Mouse (Mus musculus): ENCODE measurements at regions not wholly inside any gene's neighbourhood (a gene's known extent, or its start where the extent isn't known, plus 50 kb on each side); places are given as distances from the start of the nearest gene placed in this dataset.

DNA sequence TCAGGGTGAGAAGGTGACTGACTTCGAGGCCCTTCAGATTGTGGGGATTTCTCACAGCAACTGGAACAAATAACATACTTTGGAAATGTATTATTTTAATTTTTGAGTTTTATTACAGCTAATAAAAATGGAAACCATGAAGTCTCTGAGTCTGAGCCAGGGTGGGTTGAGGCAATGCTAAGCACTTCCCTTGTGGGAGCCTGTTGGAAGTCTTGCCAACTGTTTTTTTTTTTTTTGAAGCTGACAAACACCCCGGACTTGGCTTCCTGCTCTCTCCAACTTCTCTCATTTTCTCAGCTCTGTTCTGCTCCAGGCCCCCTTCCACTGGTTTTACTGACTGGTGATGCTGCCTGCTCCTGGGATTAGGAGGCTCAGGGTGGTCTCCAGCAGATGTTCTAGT is 445.4 kb upstream of the Mki67 start:
- no peak for DNase-seq (ENCODE audit: low spot score in 2 of 2)

DNA sequence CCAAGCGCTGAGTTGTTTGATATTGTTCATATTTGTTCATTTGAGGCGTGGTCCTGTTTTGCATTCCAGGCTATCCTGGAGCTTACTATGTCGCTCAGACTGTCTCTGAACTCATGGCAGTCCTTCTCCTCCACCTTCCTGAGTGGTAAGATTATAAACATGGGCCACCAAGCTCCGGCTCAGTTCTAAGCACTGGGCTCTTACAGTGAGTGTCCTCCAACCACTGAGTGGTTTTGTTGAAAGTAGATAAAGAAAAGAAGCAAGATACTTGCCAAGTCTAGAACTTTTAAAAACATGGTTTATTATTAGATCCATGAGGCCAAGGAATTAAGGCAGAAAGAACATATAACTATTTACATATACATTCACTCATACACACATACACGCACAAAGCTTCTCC is 448.7 kb upstream of the Mki67 start:
- DNase-seq (ENCODE audit: low spot score in 2 of 2), result no peak

DNA sequence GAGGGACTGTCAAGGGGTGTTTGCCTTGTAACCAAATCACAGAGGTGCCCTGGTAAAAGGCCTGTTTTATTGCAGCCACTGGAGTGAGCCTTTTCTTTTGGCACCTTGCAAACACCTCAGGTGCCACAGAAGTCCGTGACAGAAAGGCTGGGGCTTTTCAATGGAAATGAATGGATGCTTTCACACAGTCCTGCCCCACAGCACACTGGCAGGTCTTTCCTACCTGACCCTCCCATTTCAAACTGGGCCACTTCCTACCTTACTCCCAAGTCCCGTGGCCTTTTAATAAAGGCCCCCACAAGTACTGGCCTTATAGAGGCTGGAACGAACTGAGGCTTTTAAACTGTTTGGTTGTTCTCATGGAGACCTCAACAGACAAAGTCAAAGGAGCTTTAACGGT is 453.1 kb upstream of the Mki67 start:
- DNase-seq (ENCODE audit: low spot score in 2 of 2), result no peak

DNA sequence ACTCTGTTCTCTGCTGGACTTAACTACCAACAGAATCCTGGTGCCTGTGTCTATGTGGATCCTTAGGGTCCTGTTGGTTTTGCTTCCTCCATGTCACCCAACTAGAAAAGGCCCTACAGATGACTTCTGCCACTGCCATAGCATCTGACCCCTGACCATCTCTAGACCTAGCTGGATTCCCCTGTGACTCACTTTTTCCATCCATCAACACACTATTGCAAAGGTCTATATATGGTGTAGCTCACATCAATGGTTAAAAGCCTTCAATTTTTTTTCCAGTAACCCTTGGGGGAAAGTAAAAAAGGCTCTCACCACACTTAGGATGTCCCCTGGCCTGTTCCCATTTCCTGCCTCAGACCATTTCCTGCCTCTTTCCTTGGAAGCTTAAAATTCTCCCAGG is 460.2 kb upstream of the Mki67 start:
- DNase-seq (ENCODE audit: low spot score in 2 of 2), result no peak

DNA sequence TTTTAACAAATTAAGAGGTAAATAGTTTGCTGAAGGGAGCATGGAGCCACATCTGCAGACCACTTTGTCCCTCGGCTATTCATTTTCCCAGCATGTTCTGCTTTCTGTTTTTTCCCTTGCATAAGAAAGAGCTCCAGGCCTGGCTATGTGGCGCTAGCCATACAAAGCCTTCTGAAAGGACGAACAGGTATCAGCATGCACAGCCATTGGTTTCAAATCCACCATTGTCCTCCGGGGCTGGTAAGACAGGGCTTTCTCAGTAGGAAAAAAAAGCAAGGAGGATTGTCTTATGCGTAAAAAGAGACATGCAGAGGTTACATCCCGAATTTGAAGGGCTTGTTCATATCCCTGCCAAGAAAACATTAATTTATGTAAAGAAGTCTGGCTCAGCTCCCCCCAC is 464.8 kb upstream of the Mki67 start:
- no peak for DNase-seq (ENCODE audit: low spot score in 2 of 2)

DNA sequence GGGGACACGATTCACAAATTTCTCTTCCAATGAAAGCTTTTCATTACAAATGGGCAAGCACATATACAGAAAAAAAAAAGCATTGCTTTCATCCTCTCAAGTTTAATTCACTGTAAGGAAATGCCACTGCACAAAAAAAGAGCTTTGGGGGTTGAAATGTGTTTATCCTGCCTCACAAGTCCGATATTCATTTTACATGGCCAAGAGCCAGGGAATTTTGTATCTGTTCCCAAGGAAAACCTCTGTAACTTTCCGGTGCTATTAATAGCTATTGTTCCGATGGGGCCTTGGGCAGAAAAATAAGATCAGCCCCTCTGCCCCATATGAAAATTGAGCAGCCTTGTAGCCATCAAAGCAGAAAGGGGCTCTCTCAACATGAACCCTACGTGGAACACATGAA is 465.9 kb upstream of the Mki67 start:
- DNase-seq (ENCODE audit: low spot score in 2 of 2), result no peak

DNA sequence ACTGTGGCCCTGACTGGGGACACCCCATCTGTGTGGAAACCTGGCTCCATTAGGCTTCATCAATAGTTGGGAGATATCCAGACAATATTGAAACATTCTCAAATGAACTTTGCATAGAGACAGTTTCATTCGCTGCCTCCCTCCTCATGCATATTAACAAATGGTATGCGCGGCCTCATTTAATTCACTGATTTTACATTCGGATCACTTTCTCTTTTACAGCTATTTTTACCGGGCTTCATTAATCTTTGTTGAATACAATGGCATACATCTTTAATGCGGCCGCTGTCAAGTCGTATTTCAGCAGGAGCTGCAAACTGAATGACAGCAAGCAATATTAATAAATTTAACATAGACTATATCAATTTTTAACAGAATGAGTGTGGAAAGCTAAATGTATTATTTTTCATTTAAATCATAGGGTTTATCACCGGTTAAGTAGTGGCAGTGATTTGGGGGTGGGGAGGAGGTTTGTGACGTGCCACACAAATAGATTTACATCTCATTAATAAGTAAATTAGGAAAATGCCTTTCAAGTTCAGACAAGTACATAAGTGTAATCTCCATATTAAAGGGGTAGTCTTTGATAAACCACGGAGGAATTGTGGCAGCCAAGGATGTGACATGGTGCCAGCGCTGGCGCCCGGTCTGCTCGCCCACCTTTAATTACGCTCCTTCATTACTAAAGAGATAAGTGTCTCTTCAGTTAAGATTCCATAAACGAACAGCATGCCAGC is 480.4 kb upstream of the Mki67 start:
- DNase-seq (ENCODE audit: low spot score in 2 of 2), result no peak

DNA sequence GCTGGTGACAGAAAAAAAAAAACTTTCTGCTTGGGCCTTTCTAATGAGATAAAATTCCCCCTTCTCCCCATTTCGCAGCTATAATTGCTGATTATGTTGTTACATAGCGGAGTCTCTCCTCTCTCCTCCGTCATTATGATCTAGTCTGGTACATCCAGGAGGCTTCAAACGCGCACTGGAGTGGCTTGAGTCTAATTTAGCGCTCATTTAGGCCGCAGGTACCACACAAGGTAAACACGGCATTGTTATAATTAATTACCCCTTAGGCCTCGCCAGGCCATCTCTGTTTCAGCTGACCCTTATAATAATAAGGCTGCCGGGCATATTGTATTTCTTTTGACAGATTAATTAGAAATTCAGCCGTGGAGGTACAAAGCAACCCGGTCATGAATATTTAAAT is 492.7 kb upstream of the Mki67 start:
- DNase-seq (ENCODE audit: low spot score in 2 of 2), result no peak

DNA sequence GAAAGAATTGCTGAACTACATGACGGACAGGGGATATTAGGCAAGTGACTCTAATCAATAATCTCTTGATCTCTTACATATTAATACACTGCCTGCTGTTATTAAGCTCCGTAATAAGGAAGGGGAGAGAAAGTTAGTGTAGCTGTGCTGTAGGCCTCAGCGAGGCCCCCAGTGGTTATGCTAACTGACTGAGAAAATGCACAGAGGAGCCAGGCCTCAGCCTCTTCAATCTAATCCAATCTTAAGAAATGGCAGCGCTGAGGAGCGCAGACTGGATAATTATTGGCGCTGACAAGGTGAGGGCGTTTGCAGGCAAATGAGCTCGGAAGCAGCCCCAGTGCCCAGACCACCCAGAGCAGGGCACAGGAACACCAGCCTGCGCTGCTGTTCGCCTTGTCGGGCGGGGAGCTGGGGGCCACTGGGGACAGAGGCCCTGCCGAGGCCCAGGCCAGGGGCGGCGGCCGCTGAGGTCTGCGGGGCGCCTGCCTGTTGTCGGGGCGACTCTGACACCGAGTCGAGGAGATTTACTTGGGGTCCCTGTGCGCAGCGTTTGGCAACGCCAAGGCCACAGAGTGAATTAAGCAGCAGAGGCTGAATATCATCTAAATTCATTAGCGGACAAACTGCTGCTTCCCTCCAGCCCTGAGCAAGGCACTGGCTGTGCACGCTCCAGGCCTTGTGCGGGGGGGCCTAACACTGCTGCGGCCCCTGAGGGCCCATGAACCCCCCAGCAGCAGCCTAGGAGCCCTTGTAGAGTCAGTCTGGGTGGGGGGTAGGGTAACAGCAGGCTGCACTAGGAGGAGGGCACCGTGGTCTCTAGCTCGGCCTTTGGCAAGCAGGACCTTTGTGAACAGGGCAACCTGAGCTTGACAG is 493.4 kb upstream of the Mki67 start:
- DNase-seq (ENCODE audit: low spot score in 2 of 2), result no peak

DNA sequence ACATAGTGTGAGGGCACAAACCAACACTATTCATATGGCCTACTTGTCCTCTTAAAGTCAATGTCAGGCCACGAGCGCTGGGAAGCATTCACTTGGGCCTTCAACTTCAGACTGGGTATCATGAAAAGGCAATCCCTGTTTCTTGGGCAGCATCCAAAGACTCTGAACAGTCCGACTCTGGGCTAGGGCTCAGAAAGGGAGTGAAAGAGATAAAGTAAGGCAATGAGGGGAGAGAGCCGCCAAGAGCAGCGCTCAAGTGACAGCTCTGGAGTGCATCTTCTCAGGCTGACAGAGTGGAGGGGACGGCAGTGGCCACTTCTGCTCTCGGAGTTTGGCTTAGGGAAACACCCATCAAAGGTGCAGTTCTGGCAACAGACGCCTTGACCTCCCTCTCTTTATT is 496.3 kb upstream of the Mki67 start:
- no peak for DNase-seq (ENCODE audit: low spot score in 2 of 2)

DNA sequence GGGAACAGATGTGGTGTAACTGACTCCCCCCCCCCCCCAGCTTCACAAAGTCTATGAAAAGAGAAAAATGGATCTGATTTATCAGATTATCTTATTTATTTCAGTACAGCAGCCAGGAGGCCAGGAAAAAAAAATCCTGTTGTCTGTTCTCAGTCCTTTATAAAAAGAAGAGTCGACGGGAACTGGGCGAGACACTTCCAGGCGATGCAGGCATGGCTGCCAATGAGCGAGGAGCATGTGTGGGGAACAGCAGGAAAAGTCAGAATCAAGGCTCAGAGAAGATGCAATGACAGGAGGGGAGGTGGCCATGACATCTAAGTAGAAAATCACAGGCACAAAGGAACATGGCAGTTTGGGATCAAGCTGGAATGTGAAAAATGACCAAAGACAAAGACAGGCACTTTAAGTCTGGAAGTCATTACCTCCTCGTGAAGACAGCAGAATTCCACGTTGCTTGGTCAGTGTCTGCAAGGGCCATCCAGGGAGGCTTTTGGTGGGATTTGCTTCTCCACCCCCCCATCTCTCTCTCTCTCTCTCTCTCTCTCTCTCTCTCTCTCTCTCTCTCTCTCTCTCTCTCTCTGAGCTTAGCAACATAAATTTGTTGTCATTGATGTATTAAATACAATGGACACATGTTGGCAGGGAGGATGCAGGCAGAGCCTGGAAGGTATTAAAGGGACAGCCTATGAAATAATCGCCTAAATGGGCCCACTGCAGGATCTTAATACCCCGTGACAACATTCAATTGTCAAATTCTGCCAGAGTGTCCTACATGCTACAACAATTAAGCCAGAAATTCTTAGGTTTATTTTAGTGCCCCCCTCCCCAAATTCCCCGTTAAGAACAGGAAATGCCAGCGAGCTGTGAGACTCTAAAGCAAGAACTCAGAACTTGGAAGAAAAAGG is 497.1 kb upstream of the Mki67 start:
- DNase-seq (ENCODE audit: low spot score in 2 of 2), result no peak

DNA sequence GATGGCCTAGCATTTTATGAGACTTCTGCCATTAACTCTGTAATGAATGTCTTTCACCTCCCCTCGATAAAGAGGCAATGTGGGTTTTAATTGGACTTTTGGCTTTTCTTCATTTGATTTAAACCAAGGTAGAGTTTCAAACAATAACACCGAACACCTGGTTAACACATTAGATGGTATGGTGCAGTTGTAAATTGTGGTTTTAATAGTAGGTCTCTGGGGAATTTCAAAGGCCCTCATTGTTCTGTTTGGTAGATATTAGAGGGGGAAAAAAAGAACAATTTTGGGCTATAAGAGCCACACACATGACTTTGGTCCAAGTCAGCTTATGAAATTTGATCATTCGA is 497.8 kb upstream of the Mki67 start:
- DNase-seq (ENCODE audit: low spot score in 2 of 2), result no peak

DNA sequence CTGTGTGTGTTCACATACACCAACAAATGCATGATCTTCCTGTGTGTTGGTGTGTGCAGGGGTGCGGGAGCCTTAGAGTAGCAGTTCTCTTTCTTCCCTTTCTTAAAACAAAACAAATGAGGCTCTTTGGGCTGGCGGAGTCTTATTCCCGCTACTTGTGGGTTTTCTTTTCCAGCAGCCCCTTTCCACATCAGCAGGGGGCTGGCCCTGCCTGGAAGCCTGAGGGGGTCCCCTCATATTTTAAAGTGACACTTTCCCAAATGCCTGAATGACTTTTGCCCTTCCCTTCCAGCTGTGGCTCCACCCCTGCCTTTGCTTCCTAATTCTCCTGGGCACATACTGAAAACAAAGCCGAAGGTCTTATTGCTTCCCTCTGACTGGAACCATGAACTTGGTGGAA is 498.3 kb upstream of the Mki67 start:
- no peak for DNase-seq (ENCODE audit: low spot score in 2 of 2)

DNA sequence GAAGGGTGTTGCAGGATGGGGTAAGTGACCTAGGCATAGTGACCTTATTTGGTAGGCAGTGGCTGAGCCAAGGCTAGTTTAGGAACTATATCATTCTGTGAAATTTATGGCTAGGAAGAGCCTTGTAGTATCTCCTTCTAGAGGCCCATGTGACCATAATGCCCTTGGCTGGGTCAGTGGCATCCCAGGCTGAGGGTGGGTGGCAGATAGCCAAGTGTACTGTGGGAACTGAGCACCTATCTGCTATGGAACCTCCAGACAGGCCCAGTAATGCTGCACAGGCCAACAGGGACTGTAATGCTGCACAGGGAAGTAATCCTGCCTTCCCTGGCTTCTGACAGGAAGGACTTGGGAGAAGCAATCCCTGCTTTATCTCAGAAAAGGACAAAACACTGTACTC is 500.6 kb upstream of the Mki67 start:
- DNase-seq (ENCODE audit: low spot score in 2 of 2), result no peak

DNA sequence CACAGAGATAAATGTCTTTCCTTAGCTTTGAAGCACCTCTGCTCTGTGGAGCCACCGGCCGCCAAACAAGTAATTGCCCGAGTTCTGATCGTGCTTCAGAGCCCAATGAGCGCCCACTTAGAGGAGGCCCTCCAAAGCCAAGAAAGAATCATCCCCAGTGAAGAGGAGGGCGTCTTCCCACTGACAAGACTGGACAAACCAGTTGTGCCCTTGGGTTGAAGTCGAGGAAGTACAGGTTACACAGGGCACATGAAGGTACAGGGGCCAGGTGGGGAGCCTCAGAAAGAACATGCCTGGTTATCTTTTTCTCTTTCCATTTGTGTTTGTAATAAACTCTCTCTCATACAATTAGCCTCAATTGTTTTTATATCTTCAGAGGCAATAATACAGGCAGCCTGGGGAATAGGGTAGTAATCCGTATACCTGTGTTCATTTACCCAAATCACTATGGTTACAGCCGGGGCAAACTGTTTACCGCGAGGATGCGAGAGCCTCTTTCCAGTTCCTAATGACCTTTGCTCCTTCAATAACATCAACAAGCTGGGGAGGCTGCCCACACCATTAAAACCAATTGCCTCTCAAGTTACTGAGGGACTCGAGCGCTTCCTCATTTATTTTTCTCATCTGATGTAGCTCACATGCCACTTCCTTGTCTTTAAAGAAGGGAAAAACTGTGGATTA is 503.5 kb upstream of the Mki67 start:
- no peak for DNase-seq (ENCODE audit: low spot score in 2 of 2)

DNA sequence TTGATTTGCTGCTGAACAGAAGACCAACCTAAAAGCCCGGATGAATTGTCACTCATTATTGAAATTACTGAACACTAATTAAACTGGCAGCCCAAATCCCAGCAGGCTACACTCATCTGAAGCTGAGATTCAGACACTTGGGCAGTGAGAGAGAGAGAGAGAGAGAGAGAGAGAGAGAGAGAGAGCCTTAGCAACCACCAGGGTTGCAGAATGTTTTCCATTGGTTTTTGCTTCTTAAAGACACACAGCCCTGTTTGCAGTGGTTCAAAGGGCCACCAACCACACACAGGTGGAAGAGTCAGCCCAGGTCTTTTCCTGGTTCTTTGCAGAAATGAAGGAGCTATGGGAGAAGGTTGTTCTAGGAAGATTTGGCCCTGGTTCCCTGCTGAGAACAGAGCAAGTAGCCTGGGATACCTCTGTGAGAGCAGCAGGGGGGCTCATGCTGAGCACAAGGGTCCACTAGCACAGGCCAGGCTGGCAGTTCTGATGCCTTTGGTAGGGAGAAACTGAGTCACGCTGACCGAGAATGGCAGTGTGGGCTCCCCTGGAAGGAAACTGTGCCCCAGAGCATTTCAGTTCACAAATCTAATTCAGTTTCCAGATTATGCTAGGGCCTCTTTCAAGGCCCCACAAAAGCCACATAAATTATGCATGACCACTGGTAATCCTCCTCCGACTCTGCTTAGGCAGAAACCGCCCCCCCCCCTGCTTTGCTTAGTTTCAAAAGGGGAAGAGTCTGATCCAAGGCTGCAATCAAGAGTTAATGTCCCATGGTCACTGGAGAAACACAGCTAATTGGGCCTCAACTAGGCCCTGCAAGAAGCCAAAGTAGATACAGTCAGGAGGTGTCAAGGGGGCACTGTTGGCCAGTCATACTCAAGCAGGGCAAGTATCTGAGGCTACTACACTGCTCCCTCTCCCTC is 504.3 kb upstream of the Mki67 start:
- DNase-seq (ENCODE audit: low spot score in 2 of 2), result no peak

DNA sequence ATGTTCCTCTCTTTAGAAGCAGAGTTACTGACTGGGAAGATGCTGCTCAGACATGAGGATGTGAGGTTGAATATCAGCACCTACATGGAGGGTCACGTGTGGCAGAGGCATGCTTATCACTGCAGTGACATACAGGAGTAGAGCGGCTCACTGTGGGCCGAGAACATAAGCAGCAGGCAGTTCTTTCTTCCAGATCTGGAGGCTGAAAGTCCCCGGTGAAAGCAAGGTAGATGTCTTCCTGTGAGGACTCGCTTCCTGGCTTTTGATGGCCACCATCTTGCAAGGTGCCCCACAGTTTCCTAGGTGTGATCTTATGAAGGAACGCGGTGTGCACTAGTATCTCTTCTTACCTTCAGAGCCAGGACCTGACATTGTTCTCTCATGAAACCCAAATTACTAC is 505.5 kb upstream of the Mki67 start:
- no peak for DNase-seq (ENCODE audit: low spot score in 2 of 2)

DNA sequence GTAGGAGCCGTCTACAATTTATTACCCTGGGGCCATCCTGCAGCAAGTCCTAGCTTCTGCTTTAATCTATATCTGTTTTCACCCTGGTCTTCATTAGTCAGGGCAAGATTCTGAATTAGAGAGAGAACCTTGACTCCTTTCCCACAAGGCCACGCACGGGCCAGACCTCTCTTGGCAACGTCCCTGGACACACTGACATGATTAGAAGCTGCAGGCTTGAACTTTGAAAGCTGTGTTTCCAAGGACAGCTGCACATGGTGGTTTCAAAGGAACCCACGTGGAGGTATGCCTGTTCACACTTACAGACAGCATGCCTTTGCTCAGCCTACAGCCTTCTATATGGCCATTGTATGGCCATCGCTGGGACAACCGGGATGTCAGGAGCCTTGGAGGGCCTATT is 509.9 kb upstream of the Mki67 start:
- no peak for DNase-seq (ENCODE audit: low spot score in 2 of 2)

DNA sequence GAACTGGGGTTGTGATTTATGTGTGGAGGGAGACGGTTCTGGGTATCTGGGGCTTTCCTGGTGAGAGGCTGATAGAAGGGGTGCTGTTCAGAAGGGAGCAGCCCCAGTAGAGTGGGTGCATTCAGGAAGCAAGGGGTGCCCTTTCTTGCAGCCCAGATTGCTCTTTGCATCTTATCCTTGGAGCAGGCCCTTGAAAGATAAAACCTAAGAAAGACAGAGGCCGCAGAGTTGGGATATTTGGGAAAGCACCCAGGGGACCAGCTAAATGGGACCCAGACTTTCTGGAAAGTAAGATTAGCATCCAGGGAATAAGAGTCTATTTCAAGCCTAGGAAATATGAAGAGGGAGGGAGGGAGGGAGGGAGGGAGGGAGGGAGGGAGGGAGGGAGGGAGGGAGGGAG is 512.2 kb upstream of the Mki67 start:
- DNase-seq (ENCODE audit: low spot score in 2 of 2), result no peak

DNA sequence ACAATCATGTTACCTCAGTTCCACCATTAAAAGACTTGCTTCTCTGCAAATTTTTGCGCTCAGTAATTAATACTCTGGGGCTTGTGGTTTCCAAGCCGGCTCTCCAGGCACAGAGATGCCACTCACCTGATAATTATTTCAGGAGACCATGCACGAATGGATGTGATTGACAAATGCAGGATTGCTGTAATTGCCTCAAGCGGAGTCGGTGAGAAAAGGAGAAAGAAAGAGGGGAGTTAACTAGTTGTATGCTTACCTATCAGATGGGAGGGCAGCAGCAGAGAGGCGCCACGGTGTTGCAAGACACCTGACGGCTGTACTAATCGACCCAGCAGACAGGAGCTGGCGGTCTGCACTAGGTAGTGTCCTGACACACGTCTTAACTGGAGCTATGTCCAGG is 513.4 kb upstream of the Mki67 start:
- no peak for DNase-seq (ENCODE audit: low spot score in 2 of 2)

DNA sequence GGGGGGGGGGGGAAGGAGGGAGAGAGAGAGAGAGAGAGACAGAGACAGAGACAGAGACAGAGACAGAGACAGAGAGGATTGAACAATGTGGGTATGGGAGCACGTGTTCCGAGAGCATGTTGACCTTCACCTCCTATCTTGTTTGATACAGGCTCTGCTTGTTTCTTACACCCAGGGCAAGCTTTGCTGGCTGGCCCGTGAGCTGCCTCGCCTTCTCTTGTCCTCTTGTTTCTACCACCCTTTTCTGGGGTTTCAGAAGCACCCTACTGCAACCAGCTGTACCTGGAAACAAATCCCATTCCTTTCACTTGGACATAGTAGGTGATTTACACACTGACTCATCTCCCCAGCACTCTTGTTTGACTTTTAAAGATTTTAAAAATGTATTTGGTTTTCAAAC is 516.0 kb upstream of the Mki67 start:
- no peak for DNase-seq (ENCODE audit: low spot score in 2 of 2)
